Mouse (Mus musculus) neural tube, embryonic 11.5 days (tissue): ENCODE measurements at regions not wholly inside any gene's neighbourhood (a gene's known extent, or its start where the extent isn't known, plus 50 kb on each side); places are given as distances from the start of the nearest gene placed in this dataset.
"Not testable (repeated sequence)": the region's sequence is repeated elsewhere in the genome, so short reads cannot be mapped to it uniquely, and the experiment has no call there.

Experiments used
- ATAC-seq: fragments of 200-750 bp; cut with Nextera tagmentation; 2 replicates; pipeline ENCODE4 v1.8.0; 2017; ENCODE audit warnings: moderate number of reproducible peaks, mild to moderate bottlenecking, moderate TSS enrichment, moderate library complexity; ENCODE audit not compliant: insufficient read depth, low FRiP score, low TSS enrichment
- DNase-seq: peaks from one replicate; pipeline ENCODE4 v3.0.0-alpha.2; 2015; ENCODE audit warnings: low spot score
- H3K27ac ChIP-seq: fragments of 300-500 bp; sonication (generic); 2 replicates; pipeline ENCODE4 v1.5.1; 2014; ENCODE audit warnings: low read depth, mild to moderate bottlenecking, low read length
- H3K27me3 ChIP-seq: fragments of 300-500 bp; sonication (generic); 2 replicates; pipeline ENCODE4 v1.6.1; 2014; ENCODE audit warnings: mild to moderate bottlenecking, low read length, mixed read lengths; ENCODE audit not compliant: control insufficient read depth, insufficient read depth
- H3K36me3 ChIP-seq: fragments of 300-500 bp; sonication (generic); 2 replicates; pipeline ENCODE4 v1.6.1; 2014; ENCODE audit warnings: mild to moderate bottlenecking, low read length, moderate library complexity, mixed read lengths; ENCODE audit not compliant: control insufficient read depth, insufficient read depth
- H3K4me1 ChIP-seq: fragments of 300-500 bp; sonication (generic); 2 replicates; pipeline ENCODE4 v1.6.1; 2014; ENCODE audit warnings: low read length, mixed read lengths; ENCODE audit not compliant: control insufficient read depth, insufficient read depth
- H3K4me2 ChIP-seq: fragments of 300-500 bp; sonication (generic); 2 replicates; pipeline ENCODE4 v1.6.1; 2014; ENCODE audit warnings: low read depth, mild to moderate bottlenecking, moderate library complexity
- H3K4me3 ChIP-seq: fragments of 300-500 bp; sonication (generic); 2 replicates; pipeline ENCODE4 v1.5.1; 2014; ENCODE audit warnings: low read depth, low read length
- H3K9ac ChIP-seq: fragments of 300-500 bp; sonication (generic); 2 replicates; pipeline ENCODE4 v1.6.1; 2014; ENCODE audit warnings: mild to moderate bottlenecking, low read length
- H3K9me3 ChIP-seq: fragments of 300-500 bp; sonication (generic); 2 replicates; pipeline ENCODE4 v1.6.1; 2016; ENCODE audit warnings: low read length; ENCODE audit not compliant: control insufficient read depth
- WGBS: fragments of 180-500 bp; shearing (Covaris S2); extraction: QIAGEN DNeasy Blood & Tissue Kit; methylation state at CpG from one replicate; pipeline ENCODE4 v1.1.7; 2014; 5-methylcytosine and 5-hydroxymethylcytosine counted together

GRCm38 (mm10) chr16:12878326-12878725 lies 231.2 kb upstream of the Ercc4 start:
- WGBS, result 88% methylated on average over 5 of the region's 5 CpGs

GRCm38 (mm10) chr16:12880011-12880410 lies 229.5 kb upstream of the Ercc4 start:
- Histone ChIP-seq H3K4me3 (no peak overlapping the region), H3K9ac (no peak overlapping the region), H3K9me3 (no peaks in the 10 kb centered on the region), H3K36me3 (no peaks in the 10 kb centered on the region), H3K27me3 (no peaks in the 10 kb centered on the region), H3K27ac (no peak overlapping the region), H3K4me1 (peaks cover 5% of the 10 kb centered on the region; the same call in 1 of the 2 replicates), H3K4me2 (no peak overlapping the region)
- WGBS, result 84% methylated on average over 8 of the region's 8 CpGs
- ATAC-seq (no peak), DNase-seq (no peak)

More at GRCm38 (mm10) chr16:12878326-12878725, 231.2 kb upstream of the Ercc4 start:
- not testable (repeated sequence) for H3K9me3 ChIP-seq, H3K4me2 ChIP-seq, ATAC-seq, H3K9ac ChIP-seq, H3K4me1 ChIP-seq, H3K27me3 ChIP-seq, H3K4me3 ChIP-seq, DNase-seq, H3K27ac ChIP-seq, H3K36me3 ChIP-seq

GRCm38 (mm10) chr16:12880481-12880880 lies 229.0 kb upstream of the Ercc4 start:
- Histone ChIP-seq H3K9me3 (no peaks in the 10 kb centered on the region), H3K27me3 (no peaks in the 10 kb centered on the region), H3K9ac (no peak overlapping the region), H3K4me3 (no peak overlapping the region), H3K36me3 (no peaks in the 10 kb centered on the region), H3K4me1 (peaks cover 5% of the 10 kb centered on the region; the same call in 1 of the 2 replicates), H3K27ac (no peak overlapping the region), H3K4me2 (no peak overlapping the region)
- no peak for DNase-seq
- 89% methylated on average over 7 of the region's 7 CpGs for WGBS
- ATAC-seq, result no peak

GRCm38 (mm10) chr16:12882690-12883089 lies 226.8 kb upstream of the Ercc4 start:
- no peak for ATAC-seq
- Histone ChIP-seq H3K27ac (no peak overlapping the region), H3K4me3 (no peak overlapping the region), H3K9me3 (no peaks in the 10 kb centered on the region), H3K4me2 (no peak overlapping the region), H3K27me3 (no peaks in the 10 kb centered on the region), H3K4me1 (peaks cover 5% of the 10 kb centered on the region; the same call in 1 of the 2 replicates), H3K9ac (no peak overlapping the region), H3K36me3 (no peaks in the 10 kb centered on the region)
- 64% methylated on average over 1 of the region's 1 CpGs for WGBS
- DNase-seq, result no peak

- DNase-seq (peak; percentile 20), ATAC-seq (no peak)
- Histone ChIP-seq H3K9me3 (no peaks in the 10 kb centered on the region), H3K27me3 (no peaks in the 10 kb centered on the region), H3K27ac (no peak overlapping the region), H3K9ac (no peak overlapping the region), H3K36me3 (no peaks in the 10 kb centered on the region), H3K4me2 (no peak overlapping the region), H3K4me1 (peaks cover 5% of the 10 kb centered on the region; the same call in 1 of the 2 replicates), H3K4me3 (no peak overlapping the region)
- WGBS, result 6% methylated on average over 3 of the region's 3 CpGs
These were observed 224.9 kb upstream of the Ercc4 start for GRCm38 (mm10) chr16:12884556-12884955.

GRCm38 (mm10) chr16:12886127-12886526 lies 223.4 kb upstream of the Ercc4 start:
- 97% methylated on average over 1 of the region's 1 CpGs for WGBS
- Histone ChIP-seq H3K9me3 (no peaks in the 10 kb centered on the region), H3K4me1 (peaks cover 5% of the 10 kb centered on the region; the same call in 1 of the 2 replicates), H3K4me3 (no peak overlapping the region), H3K9ac (no peak overlapping the region), H3K27me3 (no peaks in the 10 kb centered on the region), H3K27ac (no peak overlapping the region), H3K36me3 (no peaks in the 10 kb centered on the region), H3K4me2 (no peak overlapping the region)
- peak; percentile 43 for DNase-seq
- no peak for ATAC-seq

GRCm38 (mm10) chr16:12887381-12887780 lies 222.1 kb upstream of the Ercc4 start:
- no peaks in the 10 kb centered on the region for H3K9me3 ChIP-seq
- H3K27me3 ChIP-seq, result no peaks in the 10 kb centered on the region
- DNase-seq (no peak), ATAC-seq (no peak)
- no peaks in the 10 kb centered on the region for H3K36me3 ChIP-seq
- WGBS, result 64% methylated on average over 2 of the region's 2 CpGs
- H3K9ac ChIP-seq, result no peak overlapping the region
- no peak overlapping the region for H3K4me3 ChIP-seq
- H3K4me1 ChIP-seq, result peaks cover 5% of the 10 kb centered on the region; the same call in 1 of the 2 replicates
- H3K4me2 ChIP-seq, result no peak overlapping the region
- H3K27ac ChIP-seq, result no peak overlapping the region

- ATAC-seq (no peak), DNase-seq (no peak)
- Histone ChIP-seq H3K27ac (no peak overlapping the region), H3K4me1 (no peaks in the 10 kb centered on the region), H3K4me3 (no peak overlapping the region), H3K4me2 (no peak overlapping the region), H3K9ac (no peak overlapping the region), H3K9me3 (no peaks in the 10 kb centered on the region), H3K36me3 (no peaks in the 10 kb centered on the region), H3K27me3 (no peaks in the 10 kb centered on the region)
- WGBS, result 86% methylated on average over 1 of the region's 1 CpGs
These were observed 219.4 kb upstream of the Ercc4 start for GRCm38 (mm10) chr16:12890094-12890493.

- H3K4me1 ChIP-seq, result no peaks in the 10 kb centered on the region
- no peak overlapping the region for H3K4me3 ChIP-seq
- H3K4me2 ChIP-seq, result no peak overlapping the region
- no peak overlapping the region for H3K27ac ChIP-seq
- H3K27me3 ChIP-seq, result no peaks in the 10 kb centered on the region
- H3K9me3 ChIP-seq, result no peaks in the 10 kb centered on the region
- no peak for ATAC-seq
- H3K36me3 ChIP-seq, result no peaks in the 10 kb centered on the region
- no peak overlapping the region for H3K9ac ChIP-seq
- WGBS, result 81% methylated on average over 3 of the region's 3 CpGs
- no peak for DNase-seq
These were observed 218.9 kb upstream of the Ercc4 start for GRCm38 (mm10) chr16:12890545-12890944.
